Mouse (Mus musculus): ENCODE data around the gene Ccl9.
A peak's percentile ranks its signal among the peaks of the same experiment; 100 is the strongest.

Gene Ccl9

DNA sequence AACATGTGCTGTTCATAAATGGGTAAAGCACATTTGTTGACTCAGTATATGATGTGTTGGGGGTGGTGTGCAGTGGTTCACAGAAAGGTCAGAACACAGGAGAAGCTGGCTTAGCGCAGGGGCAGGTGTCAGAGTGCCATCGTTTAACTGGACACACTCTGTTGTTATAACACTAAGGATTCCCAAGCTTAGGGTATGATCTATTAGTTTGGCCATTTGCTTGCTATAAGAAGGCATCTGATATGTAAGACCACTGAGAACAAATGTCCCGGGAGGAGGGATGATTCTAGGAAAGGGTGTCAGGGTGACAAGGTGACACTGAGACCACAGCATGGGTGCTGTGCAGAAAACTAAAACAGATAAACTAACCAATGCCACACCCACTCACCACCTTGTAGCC is 41.6 kb downstream of the Ccl9 start:
- no peak for DNase-seq (ENCODE audit: low spot score in 2 of 2)

DNA sequence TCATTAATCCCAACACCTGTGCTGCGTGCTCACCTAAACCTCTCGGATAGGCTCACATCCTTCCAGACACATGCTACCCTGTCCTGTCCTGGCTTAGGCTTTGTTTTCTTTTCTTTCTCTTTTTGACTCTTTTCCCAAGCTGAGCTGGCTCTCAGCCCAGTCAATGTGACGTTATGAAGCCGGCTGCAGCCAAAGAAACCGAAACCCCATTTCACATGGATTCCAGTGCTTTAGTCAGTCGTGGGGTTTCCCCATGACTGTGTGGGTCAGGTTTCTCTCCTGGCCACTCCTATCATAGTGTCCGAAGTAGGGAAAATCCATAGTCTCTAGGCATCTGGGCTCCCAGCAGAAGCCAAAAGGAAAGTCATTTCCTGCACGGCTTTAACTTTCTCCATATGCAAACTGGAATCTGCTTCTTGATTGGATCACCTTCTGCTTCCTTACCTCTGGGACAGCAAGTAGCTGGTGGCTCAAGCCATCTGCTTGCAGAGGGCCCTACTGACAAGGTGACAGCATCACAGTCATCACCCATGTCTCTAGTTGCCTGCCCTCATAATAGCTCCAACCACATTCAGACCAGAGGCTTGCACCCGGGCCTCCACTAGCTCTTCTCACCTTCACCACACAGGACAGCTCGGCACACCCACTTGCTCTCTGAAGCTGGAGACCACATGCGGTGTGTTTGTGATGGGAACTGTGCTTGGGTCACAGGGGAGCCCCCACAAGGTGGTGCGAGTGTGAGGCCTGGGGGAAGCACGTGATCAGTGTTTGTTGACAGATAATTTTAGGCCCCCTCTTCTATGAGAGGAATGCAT is 43.6 kb downstream of the Ccl9 start:
- peak; percentile 68 to 75 for DNase-seq (ENCODE audit: low spot score in 2 of 2)

DNA sequence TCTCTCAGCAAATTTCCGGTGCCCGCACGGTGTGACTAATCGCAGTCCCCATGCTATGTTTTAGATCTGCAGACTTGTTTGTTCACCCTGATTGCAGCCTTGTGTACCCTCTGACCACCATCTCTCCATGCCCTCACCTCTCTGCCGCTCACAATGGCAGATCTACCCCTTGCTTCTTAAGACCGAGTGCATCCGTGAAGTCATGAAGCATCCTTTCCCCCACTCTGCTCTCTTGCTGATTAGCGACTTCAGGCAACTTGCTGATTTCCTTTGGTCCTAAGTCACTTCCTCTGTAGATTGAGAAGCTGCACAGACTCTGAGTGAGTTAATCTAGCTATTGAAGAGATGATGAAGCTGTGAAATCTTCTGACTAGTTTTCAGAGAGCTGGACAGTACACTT is 44.3 kb downstream of the Ccl9 start:
- no peak for DNase-seq (ENCODE audit: low spot score in 2 of 2)

DNA sequence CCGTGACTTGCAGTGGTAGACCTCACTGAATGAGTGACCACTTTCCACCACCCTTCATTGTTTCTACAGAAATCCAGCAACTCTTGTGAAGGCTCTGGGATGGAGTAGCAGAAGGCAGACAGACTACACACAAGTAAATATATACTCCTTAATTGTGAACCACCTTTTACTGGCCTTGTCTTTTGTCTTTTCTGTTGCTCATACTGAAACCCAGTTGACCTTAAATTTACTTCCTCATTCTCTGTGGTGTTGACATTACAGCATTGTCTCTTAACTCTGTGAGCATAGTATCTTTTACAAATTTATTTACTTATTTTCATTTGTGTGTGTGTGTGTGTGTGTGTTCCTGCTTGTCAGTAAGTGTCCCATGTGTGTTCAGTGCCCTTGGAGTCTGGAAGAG is 45.2 kb downstream of the Ccl9 start:
- no peak for DNase-seq (ENCODE audit: low spot score in 2 of 2)

DNA sequence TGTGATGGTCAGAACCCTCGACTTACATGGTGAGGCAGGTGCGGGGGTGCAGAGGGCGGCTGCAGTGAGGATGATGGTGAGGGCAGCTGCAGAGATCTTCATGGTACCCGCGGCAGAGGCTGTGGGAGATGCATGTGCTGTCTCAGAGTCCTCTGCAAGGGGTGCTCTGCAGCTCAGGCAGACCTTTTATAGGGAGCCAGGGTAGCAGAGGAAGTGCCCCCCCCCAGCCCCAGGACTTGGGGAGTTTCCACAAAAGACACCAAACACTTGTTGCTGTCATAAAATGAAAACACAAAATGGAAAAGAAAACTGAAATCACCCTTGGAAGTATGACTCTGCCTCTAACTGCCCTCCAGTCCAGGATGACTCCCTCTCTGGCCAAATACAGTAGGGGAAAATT is 48.1 kb downstream of the Ccl9 start, which contains the start of gene Ccl5:
Ccl5 (minus strand) TSS at position 159 of the 400 bp plus-strand sequence.
- no peak for DNase-seq (ENCODE audit: low spot score in 2 of 2)

DNA sequence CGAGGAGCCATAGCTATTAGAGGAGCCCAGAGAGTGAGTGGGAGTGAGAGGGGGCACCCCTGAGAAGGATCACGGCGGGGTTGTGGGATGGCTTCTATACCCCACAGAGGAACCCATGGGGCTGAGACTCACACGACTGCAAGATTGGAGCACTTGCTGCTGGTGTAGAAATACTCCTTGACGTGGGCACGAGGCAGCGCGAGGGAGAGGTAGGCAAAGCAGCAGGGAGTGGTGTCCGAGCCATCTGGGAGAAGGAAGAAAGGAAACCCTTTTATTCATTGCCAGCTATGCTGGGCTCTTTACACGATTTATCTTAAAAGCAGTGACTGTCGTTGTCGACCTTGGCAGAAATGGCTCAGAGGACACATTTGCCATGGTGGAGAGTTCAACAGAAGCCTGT is 49.4 kb downstream of the Ccl9 start:
- peak in 1 of 2 experiments; percentile 11 for DNase-seq (ENCODE audit: low spot score in 2 of 2)
